Mouse (Mus musculus): Measurements from ENCODE around the gene Commd8. TPM values are rescaled to one million over a fixed set of nuclear protein-coding genes. Genes with fewer than 3 reads are reported as not detected.

The Commd8 gene
- polyA plus RNA-seq, 1 experiment from 2014 or later, result 106 TPM

GRCm38 (mm10) chr5:72182804-72183203 lies 14.8 kb upstream of the Commd8 start:
- Histone ChIP-seq H3K9me3 (ENCODE audit: control insufficient read depth, low read length) (no peaks in the 10 kb centered on the region), H3K4me3 (ENCODE audit: low read depth, low read length) (no peak overlapping the region), H3K4me1 (ENCODE audit: control insufficient read depth, insufficient read depth, low read length) (no peaks in the 10 kb centered on the region), H3K27ac (replicated peaks; ENCODE audit: low read depth, low read length) (no peak overlapping the region), H3K36me3 (ENCODE audit: control insufficient read depth, insufficient read depth, low read length) (no peaks in the 10 kb centered on the region), H3K4me2 (ENCODE audit: low read depth, low read length) (no peak overlapping the region), H3K9ac (ENCODE audit: low read depth, low read length) (no peak overlapping the region), H3K27me3 (replicated peaks; ENCODE audit: control insufficient read depth, insufficient read depth, low read length) (no peaks in the 10 kb centered on the region)
- ATAC-seq (ENCODE audit: low read depth), result no peak
- no peak for DNase-seq (ENCODE audit: low spot score)
- 81% methylated on average over 4 of the region's 4 CpGs for WGBS

- Histone ChIP-seq H3K4me1 (ENCODE audit: control insufficient read depth, insufficient read depth, low read length) (no peaks in the 10 kb centered on the region), H3K27ac (replicated peaks; ENCODE audit: low read depth, low read length) (no peak overlapping the region)
- no peak for DNase-seq (ENCODE audit: low spot score)
These were observed 13.2 kb upstream of the Commd8 start for GRCm38 (mm10) chr5:72181194-72181593.

DNA sequence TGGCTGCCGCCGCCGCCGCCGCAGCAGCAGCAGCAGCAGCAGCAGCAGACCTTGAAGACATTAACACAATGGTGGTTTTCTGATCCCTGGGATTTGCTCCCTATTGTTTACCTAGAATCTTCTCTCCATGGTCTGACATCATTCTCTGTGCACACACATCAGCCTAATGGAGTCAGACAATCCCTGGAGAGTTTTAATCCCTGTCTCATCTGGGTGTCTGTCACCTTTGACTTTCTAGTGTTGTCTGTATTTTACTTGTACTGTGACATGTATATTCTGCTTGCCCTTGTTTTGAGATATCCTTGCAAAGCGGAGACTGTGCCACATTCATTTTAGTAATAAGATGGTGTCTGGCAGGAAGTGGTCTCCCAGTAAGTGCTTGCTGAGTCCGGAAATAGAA lies 7.5 kb upstream of the Commd8 start:
- peak; percentile 69 for ATAC-seq (ENCODE audit: low read depth)

More at GRCm38 (mm10) chr5:72181194-72181593, 13.2 kb upstream of the Commd8 start:
- Histone ChIP-seq H3K36me3 (ENCODE audit: control insufficient read depth, insufficient read depth, low read length) (no peaks in the 10 kb centered on the region), H3K9me3 (ENCODE audit: control insufficient read depth, low read length) (no peaks in the 10 kb centered on the region), H3K4me3 (ENCODE audit: low read depth, low read length) (no peak overlapping the region), H3K9ac (ENCODE audit: low read depth, low read length) (no peak overlapping the region), H3K27me3 (replicated peaks; ENCODE audit: control insufficient read depth, insufficient read depth, low read length) (no peaks in the 10 kb centered on the region), H3K4me2 (ENCODE audit: low read depth, low read length) (no peak overlapping the region)
- ATAC-seq (ENCODE audit: low read depth), result no peak
- WGBS, result 30% methylated on average over 1 of the region's 1 CpGs

GRCm38 (mm10) chr5:72175050-72175449 lies 7.1 kb upstream of the Commd8 start:
- Histone ChIP-seq H3K9me3 (ENCODE audit: control insufficient read depth, low read length) (no peaks in the 10 kb centered on the region), H3K4me1 (ENCODE audit: control insufficient read depth, insufficient read depth, low read length) (no peaks in the 10 kb centered on the region; the same call in 1 of the 2 replicates), H3K4me2 (ENCODE audit: low read depth, low read length) (peak overlapping the region; percentile 26; the same call in 1 of the 2 replicates), H3K9ac (ENCODE audit: low read depth, low read length) (no peak overlapping the region), H3K36me3 (ENCODE audit: control insufficient read depth, insufficient read depth, low read length) (no peaks in the 10 kb centered on the region), H3K4me3 (ENCODE audit: low read depth, low read length) (no peak overlapping the region), H3K27ac (replicated peaks; ENCODE audit: low read depth, low read length) (no peak overlapping the region), H3K27me3 (replicated peaks; ENCODE audit: control insufficient read depth, insufficient read depth, low read length) (no peaks in the 10 kb centered on the region)
- WGBS, result 61% methylated on average over 4 of the region's 4 CpGs
- no peak for ATAC-seq (ENCODE audit: low read depth)
- no peak for DNase-seq (ENCODE audit: low spot score)

More for the DNA sequence above, 7.5 kb upstream of the Commd8 start:
- Histone ChIP-seq H3K36me3 (ENCODE audit: control insufficient read depth, insufficient read depth, low read length) (no peaks in the 10 kb centered on the region), H3K4me1 (ENCODE audit: control insufficient read depth, insufficient read depth, low read length) (no peaks in the 10 kb centered on the region; the same call in 1 of the 2 replicates), H3K4me3 (ENCODE audit: low read depth, low read length) (no peak overlapping the region), H3K9me3 (ENCODE audit: control insufficient read depth, low read length) (no peaks in the 10 kb centered on the region), H3K27ac (replicated peaks; ENCODE audit: low read depth, low read length) (no peak overlapping the region), H3K9ac (ENCODE audit: low read depth, low read length) (no peak overlapping the region), H3K4me2 (ENCODE audit: low read depth, low read length) (peak overlapping the region; percentile 26; the same call in 1 of the 2 replicates), H3K27me3 (replicated peaks; ENCODE audit: control insufficient read depth, insufficient read depth, low read length) (no peaks in the 10 kb centered on the region)
- 14% methylated on average over 7 of the region's 7 CpGs for WGBS
- peak; percentile 49 for DNase-seq (ENCODE audit: low spot score)

DNA sequence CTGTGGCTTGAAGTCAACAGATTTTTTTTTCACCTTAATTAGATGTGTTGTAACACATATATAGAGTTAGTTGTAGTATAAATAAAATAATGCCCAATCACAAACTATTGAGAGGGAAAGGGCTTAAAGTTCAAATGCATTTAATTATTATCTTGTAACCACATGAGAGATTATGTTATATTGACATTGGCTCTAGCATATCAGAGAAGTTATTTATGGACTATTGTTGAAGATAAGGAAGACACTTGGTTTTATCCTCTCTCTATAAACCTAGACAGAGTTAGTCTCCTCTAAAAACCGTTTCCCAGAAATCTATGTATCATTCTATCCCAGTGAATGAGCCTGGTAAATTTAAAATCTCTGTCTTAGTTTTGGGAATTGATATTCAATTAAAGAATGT lies 5.5 kb upstream of the Commd8 start:
- 66% methylated on average over 1 of the region's 1 CpGs for WGBS
- DNase-seq (ENCODE audit: low spot score) (no peak), ATAC-seq (ENCODE audit: low read depth) (no peak)
- H3K36me3 ChIP-seq (ENCODE audit: control insufficient read depth, insufficient read depth, low read length), result no peaks in the 10 kb centered on the region
- H3K9ac ChIP-seq (ENCODE audit: low read depth, low read length), result no peak overlapping the region
- H3K4me2 ChIP-seq (ENCODE audit: low read depth, low read length), result no peak overlapping the region
- H3K9me3 ChIP-seq (ENCODE audit: control insufficient read depth, low read length), result no peaks in the 10 kb centered on the region
- no peak overlapping the region for H3K4me3 ChIP-seq (ENCODE audit: low read depth, low read length)
- no peaks in the 10 kb centered on the region for H3K27me3 ChIP-seq (replicated peaks; ENCODE audit: control insufficient read depth, insufficient read depth, low read length)
- H3K4me1 ChIP-seq (ENCODE audit: control insufficient read depth, insufficient read depth, low read length), result no peaks in the 10 kb centered on the region; the same call in 1 of the 2 replicates
- no peak overlapping the region for H3K27ac ChIP-seq (replicated peaks; ENCODE audit: low read depth, low read length)

- 33% methylated on average over 3 of the region's 3 CpGs for WGBS
- ATAC-seq (ENCODE audit: low read depth) (no peak), DNase-seq (ENCODE audit: low spot score) (peak; percentile 80)
- Histone ChIP-seq H3K4me1 (ENCODE audit: control insufficient read depth, insufficient read depth, low read length) (no peaks in the 10 kb centered on the region; the same call in 1 of the 2 replicates), H3K27me3 (replicated peaks; ENCODE audit: control insufficient read depth, insufficient read depth, low read length) (no peaks in the 10 kb centered on the region), H3K9me3 (ENCODE audit: control insufficient read depth, low read length) (no peaks in the 10 kb centered on the region), H3K4me2 (ENCODE audit: low read depth, low read length) (no peak overlapping the region), H3K9ac (ENCODE audit: low read depth, low read length) (no peak overlapping the region), H3K4me3 (ENCODE audit: low read depth, low read length) (no peak overlapping the region), H3K36me3 (ENCODE audit: control insufficient read depth, insufficient read depth, low read length) (no peaks in the 10 kb centered on the region), H3K27ac (replicated peaks; ENCODE audit: low read depth, low read length) (no peak overlapping the region)
These were observed 4.7 kb upstream of the Commd8 start for GRCm38 (mm10) chr5:72172675-72173074.

- Histone ChIP-seq H3K4me2 (ENCODE audit: low read depth, low read length) (no peak overlapping the region), H3K9me3 (ENCODE audit: control insufficient read depth, low read length) (no peaks in the 10 kb centered on the region), H3K4me3 (ENCODE audit: low read depth, low read length) (no peak overlapping the region), H3K36me3 (ENCODE audit: control insufficient read depth, insufficient read depth, low read length) (0 out of 2 replicates have a peak, but pooled peaks cover 5% of the 10 kb centered on the region), H3K9ac (ENCODE audit: low read depth, low read length) (no peak overlapping the region), H3K27me3 (replicated peaks; ENCODE audit: control insufficient read depth, insufficient read depth, low read length) (no peaks in the 10 kb centered on the region), H3K27ac (replicated peaks; ENCODE audit: low read depth, low read length) (no peak overlapping the region), H3K4me1 (ENCODE audit: control insufficient read depth, insufficient read depth, low read length) (peaks cover 9% of the 10 kb centered on the region; the same call in 1 of the 2 replicates)
- 73% methylated on average over 6 of the region's 6 CpGs for WGBS
- ATAC-seq (ENCODE audit: low read depth) (no peak), DNase-seq (ENCODE audit: low spot score) (no peak)
These were observed 2.1 kb upstream of the Commd8 start for GRCm38 (mm10) chr5:72170067-72170466.

GRCm38 (mm10) chr5:72168285-72168621 lies 264 bp upstream of the Commd8 start:
- ATAC-seq (ENCODE audit: low read depth) (no peak; the same call in 1 of the 2 replicates), DNase-seq (ENCODE audit: low spot score) (no peak)
- Histone ChIP-seq H3K9ac (ENCODE audit: low read depth, low read length) (0 out of 2 replicates have a peak overlapping the region, but pooled peaks have one; percentile 40), H3K4me1 (ENCODE audit: control insufficient read depth, insufficient read depth, low read length) (peaks cover 9% of the 10 kb centered on the region; the same call in 1 of the 2 replicates), H3K4me3 (ENCODE audit: low read depth, low read length) (peak overlapping the region; percentile 84), H3K4me2 (ENCODE audit: low read depth, low read length) (peak overlapping the region; percentile 90), H3K27ac (replicated peaks; ENCODE audit: low read depth, low read length) (peak overlapping the region; percentile 61), H3K36me3 (ENCODE audit: control insufficient read depth, insufficient read depth, low read length) (0 out of 2 replicates have a peak, but pooled peaks cover 12% of the 10 kb centered on the region), H3K9me3 (ENCODE audit: control insufficient read depth, low read length) (no peaks in the 10 kb centered on the region), H3K27me3 (replicated peaks; ENCODE audit: control insufficient read depth, insufficient read depth, low read length) (no peaks in the 10 kb centered on the region)
- WGBS, result 0% methylated on average over 4 of the region's 4 CpGs

- no peaks in the 10 kb centered on the region for H3K27me3 ChIP-seq (replicated peaks; ENCODE audit: control insufficient read depth, insufficient read depth, low read length)
- no peak overlapping the region for H3K4me3 ChIP-seq (ENCODE audit: low read depth, low read length)
- no peak overlapping the region for H3K4me2 ChIP-seq (ENCODE audit: low read depth, low read length)
- ATAC-seq (ENCODE audit: low read depth), result no peak
- H3K9me3 ChIP-seq (ENCODE audit: control insufficient read depth, low read length), result no peaks in the 10 kb centered on the region
- no peak overlapping the region for H3K27ac ChIP-seq (replicated peaks; ENCODE audit: low read depth, low read length)
- no peak for DNase-seq (ENCODE audit: low spot score)
- H3K9ac ChIP-seq (ENCODE audit: low read depth, low read length), result no peak overlapping the region
- peaks cover 9% of the 10 kb centered on the region; the same call in 1 of the 2 replicates for H3K4me1 ChIP-seq (ENCODE audit: control insufficient read depth, insufficient read depth, low read length)
- WGBS, result 77% methylated on average over 7 of the region's 7 CpGs
- H3K36me3 ChIP-seq (ENCODE audit: control insufficient read depth, insufficient read depth, low read length), result peaks cover 40% of the 10 kb centered on the region
These were observed 3.6 kb downstream of the Commd8 start for GRCm38 (mm10) chr5:72164386-72164785.

All from embryonic facial prominence, embryonic 14.5 days (tissue).